20 mouse cellular contexts compared by ENCODE assay signal in genomic region chr7:34703437-34703836, GRCm38 (mm10). TPM values are rescaled to one million over a fixed set of nuclear protein-coding genes. Genes with fewer than 3 reads are reported as not detected.
DNase-seq lines count a peak whose midpoint lies in the region; ATAC-seq lines count a peak whose summit lies in the region.
"Had no signal": no experiment of that assay in that cellular context is flagged by ENCODE, and none has a peak within 500 bp of the region (broad histone marks: within the 10 kb centered on the region; RNA-seq: fewer than 3 reads in every experiment).

No protein-coding gene starts in this region.

- peaks cover 6% of the 10 kb centered on the region; the same call in 1 of the 2 replicates for H3K27me3 ChIP-seq in lung, embryonic 16.5 days (ENCODE audit: control insufficient read depth, insufficient read depth, low read depth, low read length)
- H3K27me3 ChIP-seq: megakaryocyte, embryonic 14.5 days; neural tube, embryonic 12.5 days had no signal

- no peak overlapping the region for H3K4me3 ChIP-seq in lung, embryonic 16.5 days (ENCODE audit: low read length)
- H3K4me3 ChIP-seq: forebrain, embryonic 13.5 days; liver, embryonic 12.5 days; megakaryocyte, embryonic 14.5 days; midbrain, embryonic 12.5 days; myocyte; neural tube, embryonic 12.5 days had no signal

- H3K36me3 ChIP-seq in lung, embryonic 16.5 days (ENCODE audit: control insufficient read depth, insufficient read depth, low read length): no peaks in the 10 kb centered on the region
- H3K36me3 ChIP-seq: liver, embryonic 12.5 days; midbrain, embryonic 12.5 days; neural tube, embryonic 12.5 days had no signal

- no peaks in the 10 kb centered on the region; the same call in 1 of the 2 replicates for H3K9me3 ChIP-seq in lung, embryonic 16.5 days (ENCODE audit: control insufficient read depth, low read length)
- H3K9me3 ChIP-seq: forebrain, embryonic 13.5 days; liver, embryonic 12.5 days; neural tube, embryonic 12.5 days had no signal

- H3K27ac ChIP-seq in lung, embryonic 16.5 days (ENCODE audit: low read length): no peak overlapping the region
- H3K27ac ChIP-seq: forebrain, embryonic 13.5 days; liver, embryonic 12.5 days; midbrain, embryonic 12.5 days; neural tube, embryonic 12.5 days had no signal

- 37% methylated on average over 4 of the region's 4 CpGs for WGBS in lung, embryonic 16.5 days

- no peak overlapping the region for H3K9ac ChIP-seq in lung, embryonic 16.5 days (ENCODE audit: low read length)
- H3K9ac ChIP-seq: forebrain, embryonic 13.5 days; liver, embryonic 12.5 days; liver, postnatal 0 days; midbrain, embryonic 12.5 days; neural tube, embryonic 12.5 days had no signal

- DNase-seq in kidney, postnatal 10 days: peak; percentile 59
- no peak for DNase-seq in kidney, adult 9 months
- peak; percentile 38 for DNase-seq in 3134 (ENCODE audit: extremely low read depth, insufficient read length, low spot score)
- peak; percentile 52 for DNase-seq in lung, postnatal 36 days
- DNase-seq in heart, postnatal 4 days: no peak
- DNase-seq in testis, postnatal 10 days (ENCODE audit: low spot score): no peak
- DNase-seq: cerebellum, adult 18-20 months; kidney, adult 2 months; left cerebral cortex, postnatal 4 days; right cerebral cortex, postnatal 4 days had no signal

- H3K4me2 ChIP-seq in lung, embryonic 16.5 days (ENCODE audit: low read depth, low read length): no peak overlapping the region
- H3K4me2 ChIP-seq: forebrain, embryonic 13.5 days; liver, embryonic 12.5 days; midbrain, embryonic 12.5 days; neural tube, embryonic 12.5 days had no signal

- peak; percentile 88 for ATAC-seq in lung, embryonic 16.5 days (ENCODE audit: low read depth)
- ATAC-seq: CD4-positive, CD25-positive, alpha-beta regulatory T cell, adult 4 months; forebrain, embryonic 13.5 days; hindbrain, embryonic 16.5 days; liver, embryonic 12.5 days; liver, postnatal 0 days had no signal

- 0 out of 2 replicates have a peak, but pooled peaks cover 5% of the 10 kb centered on the region for H3K4me1 ChIP-seq in lung, embryonic 16.5 days (replicated peaks; ENCODE audit: control insufficient read depth, insufficient read depth, low read length)
- H3K4me1 ChIP-seq: liver, embryonic 12.5 days; megakaryocyte, embryonic 14.5 days had no signal

RNA-seq across cellular contexts. Expression of gene Kctd15, which starts 46.9 kb away (rescaled TPM):
- polyA plus RNA-seq in lung, embryonic 16.5 days (2015; fragmentation: Nextera tagmentation; extraction: Ambion mirVana): 12.5 and 12.6 TPM in 2 replicates
- 1 to 10 TPM; 3.4 to 5.1 TPM for total RNA-seq in heart, postnatal 4 days (2021)
- polyA plus RNA-seq: CD4-positive, CD25-positive, alpha-beta regulatory T cell, adult 4 months had no signal

Comparison
In these comparisons a context has a peak if more than half of its experiments do, and no peak if none do; other contexts are left out.
1. DNase-seq: peak in kidney, postnatal 10 days (single experiment), 3134 (single experiment) and lung, postnatal 36 days (single experiment); none in kidney, adult 9 months (single experiment), heart, postnatal 4 days (single experiment) and testis, postnatal 10 days (single experiment).